Mouse (Mus musculus): ENCODE results near the gene Ube2d3. TPM values are rescaled to one million over a fixed set of nuclear protein-coding genes. Genes with fewer than 3 reads are reported as not detected.

Gene Ube2d3
- polyA plus RNA-seq, 1 experiment: 60.9 TPM

DNA sequence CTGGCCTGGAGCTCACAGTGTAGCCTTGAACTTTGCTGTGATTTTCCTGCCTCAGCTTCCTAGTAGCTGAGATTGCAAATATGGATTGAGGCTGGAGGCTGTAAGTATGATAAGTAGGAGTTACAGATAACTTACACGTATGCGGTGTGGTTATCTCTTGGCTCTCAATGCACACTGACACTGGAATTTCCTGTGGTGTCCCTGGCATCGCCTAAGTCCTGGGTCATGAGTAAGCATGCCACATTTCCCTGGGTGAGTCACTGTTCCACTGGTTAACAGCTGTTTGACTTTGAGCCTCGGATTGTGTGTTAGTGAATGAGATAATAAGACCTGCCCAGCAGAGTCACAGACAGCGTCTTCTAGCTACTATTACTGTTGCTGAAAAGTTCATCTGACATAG lies 60.9 kb downstream of the Ube2d3 start:
- TF ChIP-seq CTCF (IDR thresholded peaks at IDR 0.05; ENCODE audit: insufficient read depth, low read depth, low read length): no peak
- TF ChIP-seq POLR2A (IDR thresholded peaks at IDR 0.05; ENCODE audit: insufficient read depth, low read depth, low read length): no peak
- WGBS: 58% methylated on average over 5 of the region's 5 CpGs
- Histone ChIP-seq H3K27ac (ENCODE audit: insufficient read depth, low read depth, low read length) (no peak overlapping the region), H3K4me1 (ENCODE audit: control insufficient read depth, insufficient read depth, low read length) (peaks cover 15% of the 10 kb centered on the region), H3K4me3 (ENCODE audit: insufficient read depth, low read depth, low read length) (no peak overlapping the region)

DNA sequence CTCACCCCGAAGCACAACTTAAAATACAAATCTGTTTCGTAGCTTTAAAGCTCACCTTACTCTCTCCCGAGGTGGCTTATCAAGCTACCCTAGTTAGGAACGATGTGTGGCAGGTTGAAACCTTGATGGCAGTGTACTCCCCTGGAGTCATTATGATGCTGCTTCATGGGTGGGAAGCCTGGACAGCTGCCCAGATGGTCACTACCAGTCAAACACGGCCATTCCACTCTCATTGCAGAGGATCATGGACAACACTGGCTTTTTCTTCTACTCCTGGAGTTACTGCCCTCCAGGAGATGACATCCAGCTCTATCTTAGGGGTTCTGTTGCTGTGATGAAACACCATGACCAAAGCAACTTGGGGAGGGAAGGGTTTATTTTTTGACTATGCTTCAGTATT lies 65.2 kb downstream of the Ube2d3 start:
- Histone ChIP-seq H3K4me1 (ENCODE audit: control insufficient read depth, insufficient read depth, low read length) (peaks cover 15% of the 10 kb centered on the region), H3K4me3 (ENCODE audit: insufficient read depth, low read depth, low read length) (no peak overlapping the region), H3K27ac (ENCODE audit: insufficient read depth, low read depth, low read length) (peak overlapping the region; percentile 53)
- 56% methylated on average over 5 of the region's 5 CpGs for WGBS
- TF ChIP-seq CTCF (IDR thresholded peaks at IDR 0.05; ENCODE audit: insufficient read depth, low read depth, low read length): no peak

DNA sequence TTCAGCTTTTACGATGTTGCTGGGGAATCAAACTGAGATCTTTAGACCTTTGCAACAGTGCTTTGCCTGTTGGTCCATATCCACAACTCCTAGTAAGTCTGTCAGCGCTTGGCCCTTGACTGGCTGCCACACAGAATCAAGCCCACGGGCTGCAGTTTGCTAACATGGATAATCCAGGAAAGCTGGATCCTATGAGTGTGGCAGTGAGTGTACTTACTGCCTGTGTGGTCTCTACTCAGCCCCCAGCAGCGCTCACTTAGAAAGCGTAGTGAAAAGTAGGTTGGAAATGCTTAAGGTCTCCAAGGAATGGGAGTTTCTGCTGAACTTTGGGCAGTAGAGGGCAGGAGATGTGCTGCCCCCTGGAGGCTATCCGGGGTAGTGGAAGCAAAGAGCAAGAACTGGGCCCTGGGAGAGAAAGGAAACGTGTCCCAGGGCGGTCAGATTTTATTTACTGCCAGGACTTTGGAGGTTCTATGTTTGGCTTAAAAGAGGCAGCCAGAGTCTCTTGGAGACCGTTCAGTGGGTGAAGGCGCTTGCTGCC lies 67.5 kb downstream of the Ube2d3 start:
- no peak for TF ChIP-seq POLR2A (IDR thresholded peaks at IDR 0.05; ENCODE audit: insufficient read depth, low read depth, low read length)
- peak; percentile 62; the same call in 1 of the 2 replicates for TF ChIP-seq CTCF (IDR thresholded peaks at IDR 0.05; ENCODE audit: insufficient read depth, low read depth, low read length)

DNA sequence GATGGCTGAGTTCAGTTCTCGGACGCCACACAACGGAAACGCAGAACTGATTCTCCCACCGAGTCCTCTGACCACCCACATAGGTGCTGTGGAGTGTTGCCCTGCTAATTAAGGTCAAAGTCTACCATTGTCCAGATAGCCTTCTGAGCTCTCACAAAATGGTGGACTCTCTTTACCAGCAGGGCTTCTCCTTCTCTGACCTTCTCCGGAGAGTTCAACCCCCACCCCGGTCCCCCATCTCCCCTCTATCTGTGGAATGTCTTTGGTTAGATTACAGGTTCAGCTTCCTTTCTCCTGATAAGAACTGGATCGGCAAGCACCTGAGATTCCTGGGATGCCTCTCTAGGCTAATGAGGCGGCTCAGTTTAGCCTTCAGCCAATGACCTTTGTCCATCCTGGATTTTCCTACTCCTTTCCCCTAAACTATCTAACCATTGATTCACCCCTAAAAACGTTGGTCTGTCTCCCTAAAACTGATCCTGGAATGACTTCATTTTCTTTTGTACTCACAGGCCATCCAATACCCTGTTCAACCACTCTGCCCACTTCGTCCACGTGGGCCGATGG lies 68.0 kb downstream of the Ube2d3 start:
- Histone ChIP-seq H3K27ac (ENCODE audit: insufficient read depth, low read depth, low read length) (no peak overlapping the region), H3K4me1 (ENCODE audit: control insufficient read depth, insufficient read depth, low read length) (peaks cover 15% of the 10 kb centered on the region), H3K4me3 (ENCODE audit: insufficient read depth, low read depth, low read length) (no peak overlapping the region)
- 88% methylated on average over 13 of the region's 13 CpGs for WGBS
- TF ChIP-seq POLR2A (IDR thresholded peaks at IDR 0.05; ENCODE audit: insufficient read depth, low read depth, low read length): no peak

More for the DNA sequence above, 67.5 kb downstream of the Ube2d3 start:
- no peak overlapping the region for H3K27ac ChIP-seq (ENCODE audit: insufficient read depth, low read depth, low read length)
- WGBS: 56% methylated on average over 10 of the region's 10 CpGs
- H3K4me1 ChIP-seq (ENCODE audit: control insufficient read depth, insufficient read depth, low read length): peaks cover 15% of the 10 kb centered on the region
- no peak overlapping the region for H3K4me3 ChIP-seq (ENCODE audit: insufficient read depth, low read depth, low read length)

DNA sequence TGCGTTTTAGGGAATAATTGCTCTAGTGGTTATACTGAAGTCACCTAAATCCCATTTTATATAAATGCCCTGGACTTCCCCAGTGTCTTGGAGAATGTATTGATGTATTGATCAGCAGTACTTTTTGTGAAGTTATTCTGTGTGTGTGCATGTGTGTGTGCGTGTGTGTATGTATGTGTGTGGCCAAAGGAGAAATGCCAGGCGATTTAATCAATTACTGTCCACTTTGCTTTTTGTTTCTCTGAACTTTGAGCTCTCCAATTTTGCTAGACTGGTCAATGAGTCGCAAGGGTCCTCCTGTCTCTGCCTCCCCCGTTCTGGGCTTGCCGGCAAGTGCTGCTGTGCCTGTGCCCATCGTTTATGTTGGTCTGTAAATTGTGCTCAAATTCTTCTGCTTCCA lies 69.6 kb downstream of the Ube2d3 start:
- H3K4me1 ChIP-seq (ENCODE audit: control insufficient read depth, insufficient read depth, low read length): peaks cover 10% of the 10 kb centered on the region
- H3K27ac ChIP-seq (ENCODE audit: insufficient read depth, low read depth, low read length): no peak overlapping the region
- H3K4me3 ChIP-seq (ENCODE audit: insufficient read depth, low read depth, low read length): no peak overlapping the region
- 93% methylated on average over 7 of the region's 7 CpGs for WGBS
- TF ChIP-seq CTCF (IDR thresholded peaks at IDR 0.05; ENCODE audit: insufficient read depth, low read depth, low read length): no peak
- no peak for TF ChIP-seq POLR2A (IDR thresholded peaks at IDR 0.05; ENCODE audit: insufficient read depth, low read depth, low read length)

DNA sequence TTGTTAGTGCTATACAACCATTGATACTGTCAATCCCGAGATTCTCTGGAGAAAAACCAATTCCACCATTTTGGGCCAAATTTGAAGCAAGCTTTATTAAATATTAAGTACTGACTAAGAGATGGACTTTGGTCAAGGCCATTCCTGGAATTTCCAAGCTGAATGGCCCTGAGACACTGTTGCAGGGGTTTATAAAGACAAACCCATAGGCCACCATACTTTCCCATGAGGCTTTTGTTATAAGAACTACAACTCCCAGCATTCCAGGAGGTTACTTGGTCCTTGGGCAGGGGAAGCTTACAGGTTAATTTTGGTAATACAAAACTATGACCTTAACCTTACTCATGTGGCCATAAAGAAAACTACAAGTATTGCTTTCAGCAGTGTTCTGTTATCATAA lies 70.2 kb downstream of the Ube2d3 start:
- Histone ChIP-seq H3K27ac (ENCODE audit: insufficient read depth, low read depth, low read length) (no peak overlapping the region), H3K4me1 (ENCODE audit: control insufficient read depth, insufficient read depth, low read length) (peaks cover 4% of the 10 kb centered on the region; the same call in 1 of the 2 replicates), H3K4me3 (ENCODE audit: insufficient read depth, low read depth, low read length) (no peak overlapping the region)
- no peak for TF ChIP-seq CTCF (IDR thresholded peaks at IDR 0.05; ENCODE audit: insufficient read depth, low read depth, low read length)
- TF ChIP-seq POLR2A (IDR thresholded peaks at IDR 0.05; ENCODE audit: insufficient read depth, low read depth, low read length): no peak
- 96% methylated on average over 1 of the region's 1 CpGs for WGBS

DNA sequence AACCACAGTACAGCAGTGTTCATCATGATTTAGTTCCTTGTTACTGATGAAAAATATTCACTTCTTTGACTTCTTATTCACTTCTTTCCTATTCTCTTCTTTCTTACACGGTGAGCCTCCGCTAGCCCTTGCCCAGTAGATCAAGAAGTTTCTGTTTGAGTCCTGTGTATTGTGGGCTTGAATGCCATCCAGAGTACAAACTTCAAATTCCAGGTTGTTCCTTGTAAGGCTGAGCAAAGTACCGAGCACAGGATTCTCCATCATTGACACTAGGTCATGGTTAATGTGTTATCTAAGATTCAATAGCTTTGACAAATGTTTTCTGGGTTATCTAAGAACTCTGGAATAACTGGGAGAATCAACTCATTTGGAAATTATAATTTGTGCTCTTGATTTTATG lies 72.4 kb downstream of the Ube2d3 start:
- WGBS: 89% methylated on average over 3 of the region's 3 CpGs

DNA sequence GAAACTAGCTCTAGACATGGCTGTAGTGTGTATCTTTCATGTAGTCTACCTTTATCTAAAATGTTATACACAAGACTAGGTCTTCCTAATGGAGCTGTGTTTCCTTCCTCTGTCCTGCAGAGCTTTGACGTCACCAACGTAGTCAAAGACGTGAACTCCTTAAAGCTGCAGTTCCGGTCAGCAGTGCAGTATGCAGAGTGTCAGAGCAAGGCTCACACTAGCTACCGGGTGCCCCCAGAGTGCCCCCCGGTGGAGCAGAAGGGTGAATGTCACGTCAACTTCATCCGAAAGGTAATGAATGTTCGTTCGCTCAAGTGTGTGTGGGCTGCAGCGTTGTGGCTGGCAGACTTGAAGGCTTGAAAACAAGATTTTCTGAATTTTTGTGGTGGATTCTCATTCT lies 73.7 kb downstream of the Ube2d3 start:
- H3K27ac ChIP-seq (ENCODE audit: insufficient read depth, low read depth, low read length): no peak overlapping the region
- 56% methylated on average over 11 of the region's 11 CpGs for WGBS

More for the DNA sequence above, 72.4 kb downstream of the Ube2d3 start:
- Histone ChIP-seq H3K4me3 (ENCODE audit: insufficient read depth, low read depth, low read length) (no peak overlapping the region), H3K27ac (ENCODE audit: insufficient read depth, low read depth, low read length) (no peak overlapping the region), H3K4me1 (ENCODE audit: control insufficient read depth, insufficient read depth, low read length) (peaks cover 3% of the 10 kb centered on the region; the same call in 1 of the 2 replicates)
- TF ChIP-seq POLR2A (IDR thresholded peaks at IDR 0.05; ENCODE audit: insufficient read depth, low read depth, low read length) (no peak), CTCF (IDR thresholded peaks at IDR 0.05; ENCODE audit: insufficient read depth, low read depth, low read length) (no peak)

DNA sequence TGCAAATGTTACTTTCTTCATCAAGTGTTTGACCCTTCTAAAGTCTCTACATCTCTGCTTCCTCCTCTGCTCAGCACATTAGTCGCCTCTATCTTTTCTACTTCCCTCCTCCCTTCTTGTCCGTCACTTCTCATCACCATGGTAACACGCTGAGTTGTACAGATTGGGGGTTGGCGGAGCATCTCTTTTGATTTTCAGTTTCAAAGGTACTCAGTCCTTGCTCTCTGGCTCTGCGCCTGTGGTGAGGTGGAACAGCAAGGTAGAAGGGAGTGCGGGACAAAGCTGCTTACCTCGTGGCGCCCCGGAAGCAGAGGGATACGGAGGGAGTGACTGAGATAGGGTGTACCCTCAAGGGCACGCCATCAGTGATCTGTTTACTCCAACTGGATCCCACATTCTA lies 75.3 kb downstream of the Ube2d3 start:
- Histone ChIP-seq H3K4me3 (ENCODE audit: insufficient read depth, low read depth, low read length) (peak overlapping the region; percentile 5; the same call in 1 of the 2 replicates), H3K4me1 (ENCODE audit: control insufficient read depth, insufficient read depth, low read length) (peaks cover 3% of the 10 kb centered on the region), H3K27ac (ENCODE audit: insufficient read depth, low read depth, low read length) (no peak overlapping the region)
- whole genome bisulfite sequencing: 49% methylated on average over 11 of the region's 11 CpGs
- TF ChIP-seq POLR2A (IDR thresholded peaks at IDR 0.05; ENCODE audit: insufficient read depth, low read depth, low read length): no peak
- no peak for TF ChIP-seq CTCF (IDR thresholded peaks at IDR 0.05; ENCODE audit: insufficient read depth, low read depth, low read length)

More for the DNA sequence above, 73.7 kb downstream of the Ube2d3 start:
- Histone ChIP-seq H3K4me1 (ENCODE audit: control insufficient read depth, insufficient read depth, low read length) (peaks cover 3% of the 10 kb centered on the region), H3K4me3 (ENCODE audit: insufficient read depth, low read depth, low read length) (no peak overlapping the region)
- TF ChIP-seq POLR2A (IDR thresholded peaks at IDR 0.05; ENCODE audit: insufficient read depth, low read depth, low read length) (no peak), CTCF (IDR thresholded peaks at IDR 0.05; ENCODE audit: insufficient read depth, low read depth, low read length) (no peak)
